ENCODE assay signal across 8 mouse cellular contexts in the genomic region with DNA sequence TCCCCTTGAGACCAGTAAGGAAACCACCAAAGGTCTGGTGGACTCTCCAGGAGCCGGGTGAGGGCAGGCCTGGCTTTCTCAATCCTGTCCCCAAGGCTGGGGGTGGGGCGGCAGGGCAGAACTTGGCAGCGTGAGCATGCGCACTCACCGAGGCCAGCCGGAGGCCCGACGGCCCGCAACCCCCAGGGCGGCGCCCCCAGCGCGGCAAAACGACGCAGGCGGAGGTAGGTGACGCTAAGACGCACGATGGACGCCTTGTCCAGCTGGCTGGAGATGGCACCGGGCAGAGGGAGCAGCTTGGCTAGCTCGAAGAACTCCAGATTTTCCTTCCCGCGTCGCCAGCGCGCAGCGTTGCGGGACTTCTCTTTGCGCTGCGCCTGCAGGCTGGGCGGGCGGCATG. TPM values are rescaled to one million over a fixed set of nuclear protein-coding genes. Genes with fewer than 3 reads are reported as not detected.
DNase-seq lines count a peak whose midpoint lies in the region; ATAC-seq and TF ChIP-seq lines count a peak whose summit lies in the region.

No protein-coding gene starts in this region.

- no peak for ATAC-seq in lung, embryonic 14.5 days (ENCODE audit: insufficient read depth)
- ATAC-seq in forebrain, embryonic 13.5 days: no peak
- ATAC-seq in limb, embryonic 15.5 days (ENCODE audit: insufficient number of reproducible peaks, low FRiP score, low TSS enrichment, low read depth): no peak
- ATAC-seq in neural tube, embryonic 15.5 days (ENCODE audit: low FRiP score): no peak
- ATAC-seq in frontal cortex, adult (ENCODE audit: low TSS enrichment): no peak
- ATAC-seq in cerebellum, adult (ENCODE audit: insufficient number of reproducible peaks, low FRiP score, low TSS enrichment): no peak

- TF ChIP-seq CTCF in lung, embryonic 14.5 days (IDR thresholded peaks at IDR 0.05; ENCODE audit: low read depth): no peak

- peak overlapping the region; percentile 19; the same call in 1 of the 2 replicates for H3K4me3 ChIP-seq in lung, embryonic 14.5 days (ENCODE audit: low read depth, low read length)
- 0 out of 2 replicates have a peak overlapping the region, but pooled peaks have one; percentile 14 for H3K4me3 ChIP-seq in forebrain, embryonic 13.5 days
- H3K4me3 ChIP-seq in limb, embryonic 15.5 days: peak overlapping the region; percentile 24
- H3K4me3 ChIP-seq in neural tube, embryonic 15.5 days (replicated peaks): peak overlapping the region; percentile 20

- peak overlapping the region; percentile 43 for H3K4me2 ChIP-seq in lung, embryonic 14.5 days
- peak overlapping the region; percentile 38; the same call in 1 of the 2 replicates for H3K4me2 ChIP-seq in forebrain, embryonic 13.5 days
- H3K4me2 ChIP-seq in limb, embryonic 15.5 days: peak overlapping the region; percentile 34; the same call in 1 of the 2 replicates
- peak overlapping the region; percentile 41 for H3K4me2 ChIP-seq in neural tube, embryonic 15.5 days

- H3K36me3 ChIP-seq in lung, embryonic 14.5 days (ENCODE audit: insufficient read depth): no peaks in the 10 kb centered on the region
- no peaks in the 10 kb centered on the region for H3K36me3 ChIP-seq in forebrain, embryonic 13.5 days (ENCODE audit: poor library complexity, severe bottlenecking)
- H3K36me3 ChIP-seq in limb, embryonic 15.5 days: no peaks in the 10 kb centered on the region
- no peaks in the 10 kb centered on the region for H3K36me3 ChIP-seq in neural tube, embryonic 15.5 days

- H3K9ac ChIP-seq in lung, embryonic 14.5 days: no peak overlapping the region
- H3K9ac ChIP-seq in forebrain, embryonic 13.5 days: no peak overlapping the region
- no peak overlapping the region for H3K9ac ChIP-seq in limb, embryonic 15.5 days
- 0 out of 2 replicates have a peak overlapping the region, but pooled peaks have one; percentile 17 for H3K9ac ChIP-seq in neural tube, embryonic 15.5 days (replicated peaks)

- no peaks in the 10 kb centered on the region for H3K9me3 ChIP-seq in lung, embryonic 14.5 days (ENCODE audit: low read depth, low read length)
- no peaks in the 10 kb centered on the region for H3K9me3 ChIP-seq in forebrain, embryonic 13.5 days (replicated peaks)
- H3K9me3 ChIP-seq in limb, embryonic 15.5 days: no peaks in the 10 kb centered on the region
- H3K9me3 ChIP-seq in neural tube, embryonic 15.5 days (replicated peaks): no peaks in the 10 kb centered on the region

- DNase-seq in lung, embryonic 14.5 days: no peak
- DNase-seq in lung, postnatal 25 days (ENCODE audit: low spot score): no peak
- no peak for DNase-seq in cerebellum, adult 9-10 months

- H3K4me1 ChIP-seq in lung, embryonic 14.5 days (ENCODE audit: insufficient read depth): no peaks in the 10 kb centered on the region
- H3K4me1 ChIP-seq in forebrain, embryonic 13.5 days: peaks cover 28% of the 10 kb centered on the region
- peaks cover 26% of the 10 kb centered on the region for H3K4me1 ChIP-seq in limb, embryonic 15.5 days
- peaks cover 30% of the 10 kb centered on the region for H3K4me1 ChIP-seq in neural tube, embryonic 15.5 days

- WGBS in lung, embryonic 14.5 days: 6% methylated on average over 33 of the region's 33 CpGs
- 5% methylated on average over 33 of the region's 33 CpGs for WGBS in forebrain, embryonic 13.5 days
- WGBS in limb, embryonic 15.5 days: 3% methylated on average over 33 of the region's 33 CpGs
- 5% methylated on average over 33 of the region's 33 CpGs for WGBS in neural tube, embryonic 15.5 days

- H3K27me3 ChIP-seq in lung, embryonic 14.5 days (ENCODE audit: insufficient read depth, low read length): peaks cover 64% of the 10 kb centered on the region
- H3K27me3 ChIP-seq in forebrain, embryonic 13.5 days: peaks cover 79% of the 10 kb centered on the region
- peaks cover 81% of the 10 kb centered on the region for H3K27me3 ChIP-seq in limb, embryonic 15.5 days
- peaks cover 69% of the 10 kb centered on the region for H3K27me3 ChIP-seq in neural tube, embryonic 15.5 days (replicated peaks)

- H3K27ac ChIP-seq in lung, embryonic 14.5 days (ENCODE audit: low read depth): no peak overlapping the region
- no peak overlapping the region for H3K27ac ChIP-seq in forebrain, embryonic 13.5 days
- no peak overlapping the region for H3K27ac ChIP-seq in limb, embryonic 15.5 days
- H3K27ac ChIP-seq in neural tube, embryonic 15.5 days (replicated peaks): no peak overlapping the region

RNA-seq across cellular contexts. Expression of gene Npas1, which starts 3.1 kb away (rescaled TPM):
- 0.07 TPM in 1 of 2 replicates, not detected in the other for polyA plus RNA-seq in lung, embryonic 14.5 days (2014; fragmentation: Nextera tagmentation; extraction: Ambion mirVana)
- polyA plus RNA-seq in forebrain, embryonic 13.5 days (2015; fragmentation: Nextera tagmentation; extraction: Ambion mirVana): 2.1 and 3.4 TPM in 2 replicates
- 0.20 and 0.22 TPM in 2 replicates for polyA plus RNA-seq in limb, embryonic 15.5 days (2015; fragmentation: Nextera tagmentation; extraction: Ambion mirVana)
- 3.6 and 3.8 TPM in 2 replicates for polyA plus RNA-seq in neural tube, embryonic 15.5 days (2015; fragmentation: Nextera tagmentation; extraction: Ambion mirVana)

RNA-seq across cellular contexts. Expression of gene Tmem160, which starts 21.9 kb away (rescaled TPM):
- 40.4 and 46.1 TPM in 2 replicates for polyA plus RNA-seq in lung, embryonic 14.5 days (2014; fragmentation: Nextera tagmentation; extraction: Ambion mirVana)
- 55.7 and 56.4 TPM in 2 replicates for polyA plus RNA-seq in forebrain, embryonic 13.5 days (2015; fragmentation: Nextera tagmentation; extraction: Ambion mirVana)
- 36.6 and 39.2 TPM in 2 replicates for polyA plus RNA-seq in limb, embryonic 15.5 days (2015; fragmentation: Nextera tagmentation; extraction: Ambion mirVana)
- polyA plus RNA-seq in neural tube, embryonic 15.5 days (2015; fragmentation: Nextera tagmentation; extraction: Ambion mirVana): 66.4 and 72.3 TPM in 2 replicates
